Mouse (Mus musculus) CD4-positive, CD25-positive, alpha-beta regulatory T cell (primary cell): ENCODE data around the gene Serpini1. TPM values are rescaled to one million over a fixed set of nuclear protein-coding genes. Genes with fewer than 3 reads are reported as not detected.

Source experiments
- polyA plus RNA-seq: library from polyadenylated mRNA; unstranded; fragments of 100-300 nt; shearing (Covaris generic); gene quantifications from one replicate; pipeline ENCODE4 v1.2.1, GENCODE M21; 2017

Serpini1 gene
- polyA plus RNA-seq = 17.1 TPM

DNA sequence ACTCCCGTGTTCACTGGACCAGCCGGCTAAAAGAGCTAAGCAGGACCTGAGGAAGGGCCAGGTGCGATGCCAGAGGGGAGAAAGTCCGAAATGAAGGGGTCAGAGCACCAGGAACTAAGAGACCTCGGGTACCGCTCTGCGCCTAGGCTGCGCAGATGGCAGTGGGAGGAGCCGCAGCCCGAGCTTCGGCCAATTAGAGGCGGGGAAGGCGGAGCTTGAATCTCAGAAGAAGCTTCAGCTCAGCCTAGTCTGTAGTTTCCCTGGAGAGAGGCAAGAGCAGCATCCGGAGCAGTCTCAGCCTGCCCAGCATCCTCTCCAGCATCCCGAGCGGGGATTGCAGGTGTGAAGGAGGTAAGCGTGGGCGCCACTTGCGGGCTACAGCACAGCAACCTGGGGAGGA lies at the start of gene Serpini1:
Serpini1 (plus strand) TSS at position 256 of the 400 bp plus-strand sequence.

DNA sequence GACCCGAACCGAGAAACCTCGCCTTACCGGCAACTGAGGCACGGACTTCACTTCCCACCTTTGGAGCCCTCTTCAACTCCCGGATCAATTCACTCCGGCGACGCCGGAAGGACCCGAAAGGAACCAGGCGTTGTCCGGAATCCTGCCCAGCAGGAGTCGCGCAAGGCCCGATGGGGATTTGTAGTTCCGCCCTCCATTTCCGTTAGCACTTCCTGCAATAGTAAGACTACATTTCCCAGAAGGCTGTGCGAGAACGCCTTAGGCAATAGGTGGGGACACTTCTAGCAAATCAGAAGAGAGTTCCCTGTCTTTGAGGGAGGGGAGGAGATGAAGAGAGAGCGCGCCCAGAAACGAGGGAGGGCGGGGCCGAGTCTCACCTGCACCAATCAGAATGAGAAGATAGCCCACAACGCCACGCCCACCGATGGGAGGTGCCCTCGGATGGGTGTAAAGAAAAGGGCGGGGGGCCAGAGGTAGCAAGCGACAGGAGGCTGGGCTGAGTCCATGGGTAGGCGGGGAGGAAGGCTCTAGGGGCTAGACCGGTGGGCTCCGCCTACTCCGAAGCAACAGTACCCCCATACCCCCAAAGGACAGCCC lies 554 bp upstream of the Serpini1 start, which contains the start of gene Pdcd10:
Pdcd10 (minus strand) TSS at position 162 of the 597 bp plus-strand sequence.

Other genes with a start within 250 kb of the Serpini1 start
- 0.18 TPM for gene Wdr49, start 75.4 kb upstream of the Serpini1 start, polyA plus RNA-seq
- gene Pdcd10, start 691 bp upstream of the Serpini1 start, polyA plus RNA-seq = 169 TPM
- gene Gm29133, start 190.7 kb downstream of the Serpini1 start, polyA plus RNA-seq = not detected